Mouse (Mus musculus): ENCODE data around the gene Ube4a. TPM values are rescaled to one million over a fixed set of nuclear protein-coding genes. Genes with fewer than 3 reads are reported as not detected.

Ube4a gene
- 17.0 and 21.1 TPM in 2 replicates for polyA plus RNA-seq (2012; rRNA removed)

GRCm38 (mm10) chr9:44965126-44965832, at the start of gene Ube4a:
Gene Ube4a (minus strand): TSS chr9:44965600.
- DNase-seq (ENCODE audit: low read depth) = peak; percentile 85

- DNase-seq (ENCODE audit: low read depth) = no peak
Measured at GRCm38 (mm10) chr9:45014879-45015278, 49.5 kb upstream of the Ube4a start.

GRCm38 (mm10) chr9:45011291-45011690, 45.9 kb upstream of the Ube4a start:
- DNase-seq (ENCODE audit: low read depth) = no peak

GRCm38 (mm10) chr9:45010461-45010860, 45.1 kb upstream of the Ube4a start:
- no peak for DNase-seq (ENCODE audit: low read depth)

- no peak for DNase-seq (ENCODE audit: low read depth)
Measured at GRCm38 (mm10) chr9:45009180-45010078, 44.0 kb upstream of the Ube4a start, which contains the start of gene Cd3e. Gene Cd3e (minus strand): TSS chr9:45009627.

- no peak for DNase-seq (ENCODE audit: low read depth)
Measured at GRCm38 (mm10) chr9:45008342-45008741, 42.9 kb upstream of the Ube4a start.

DNA sequence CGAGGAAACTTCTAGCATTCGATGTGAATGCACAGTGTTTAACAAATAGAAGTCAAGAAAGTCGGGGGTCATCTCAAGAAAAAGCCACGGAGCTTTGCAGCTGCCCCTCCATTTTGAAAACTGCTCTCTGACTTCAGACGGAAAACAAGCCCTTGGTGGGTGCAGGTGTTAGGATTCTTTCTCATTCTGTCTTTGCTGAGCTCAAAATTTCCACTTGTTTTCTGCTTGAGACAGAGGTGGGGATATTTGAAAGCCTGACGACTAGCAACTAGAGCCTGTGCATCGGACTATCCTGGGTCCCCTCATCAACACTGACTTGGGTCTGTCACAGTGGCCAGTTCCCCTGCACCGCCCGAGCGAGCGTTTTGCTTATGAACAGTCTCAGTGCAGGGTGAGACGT, 42.0 kb upstream of the Ube4a start:
- no peak for DNase-seq (ENCODE audit: low read depth)

DNA sequence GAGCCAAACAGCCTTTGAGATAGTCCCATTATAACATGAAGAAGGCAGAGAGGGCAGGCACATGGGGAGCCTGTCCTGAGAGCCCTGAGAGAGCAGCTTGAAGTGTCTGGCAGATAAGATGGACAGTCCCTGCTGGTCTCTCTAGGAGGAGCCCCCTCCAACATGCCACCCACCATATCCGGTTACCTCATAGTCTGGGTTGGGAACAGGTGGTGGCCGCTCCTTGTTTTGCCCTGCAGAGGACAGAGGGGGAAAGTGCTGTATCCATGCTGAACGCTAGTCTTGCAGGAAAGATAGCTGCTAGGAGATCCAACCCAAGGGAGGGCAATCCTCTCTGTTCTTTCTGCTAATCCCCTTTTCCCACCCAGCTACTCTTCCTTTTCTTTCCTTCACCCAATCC, 34.8 kb upstream of the Ube4a start:
- DNase-seq (ENCODE audit: low read depth) = no peak

DNA sequence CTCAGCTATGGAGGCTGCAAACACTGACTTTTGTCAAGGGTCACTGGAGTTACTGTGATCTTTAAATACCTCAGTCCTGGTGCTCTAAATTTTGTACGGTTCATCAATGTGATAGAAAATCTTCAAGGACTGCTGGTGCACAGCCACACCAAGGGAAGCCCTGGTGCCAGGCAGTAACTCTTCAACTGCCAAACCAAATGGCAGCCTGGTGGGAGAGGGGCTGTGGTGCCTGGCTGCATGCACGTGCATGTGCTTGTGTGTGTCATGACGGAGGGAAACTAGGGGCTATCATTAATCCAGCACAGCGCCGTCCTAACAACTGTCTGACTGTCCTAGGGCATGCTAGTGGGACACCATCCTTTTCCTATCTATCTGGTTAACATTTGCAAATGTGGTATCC, 34.4 kb upstream of the Ube4a start:
- DNase-seq (ENCODE audit: low read depth) = no peak

- DNase-seq (ENCODE audit: low read depth) = no peak
Measured at GRCm38 (mm10) chr9:44999171-44999570, 33.8 kb upstream of the Ube4a start.

- DNase-seq (ENCODE audit: low read depth) = no peak
Measured at GRCm38 (mm10) chr9:44998138-44998537, 32.7 kb upstream of the Ube4a start.

- DNase-seq (ENCODE audit: low read depth) = no peak
Measured at GRCm38 (mm10) chr9:44996590-44996989, 31.2 kb upstream of the Ube4a start.

- no peak for DNase-seq (ENCODE audit: low read depth)
Measured at GRCm38 (mm10) chr9:44994962-44995361, 29.6 kb upstream of the Ube4a start.

DNA sequence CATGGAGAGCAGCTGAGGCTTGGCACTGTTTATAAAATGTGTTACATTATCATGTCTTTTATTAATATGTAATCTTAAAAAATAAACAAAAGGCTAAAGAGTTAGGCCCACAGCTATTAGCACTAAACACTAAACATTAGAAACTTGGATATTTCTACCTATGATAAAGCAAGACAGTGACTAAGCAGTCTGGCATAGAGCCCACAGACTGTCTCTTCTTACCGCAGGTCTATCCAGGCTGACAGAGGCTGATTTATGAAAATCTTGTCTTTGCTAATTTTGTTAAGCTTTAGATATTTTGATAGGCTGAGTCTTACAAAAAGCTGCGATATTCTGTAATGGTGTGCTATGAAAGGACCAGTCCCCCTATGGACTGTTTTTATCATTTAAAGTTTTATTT, 27.9 kb upstream of the Ube4a start:
- no peak for DNase-seq (ENCODE audit: low read depth)

GRCm38 (mm10) chr9:44992271-44992670, 26.9 kb upstream of the Ube4a start:
- DNase-seq (ENCODE audit: low read depth) = no peak

- no peak for DNase-seq (ENCODE audit: low read depth)
Measured at GRCm38 (mm10) chr9:44991821-44992220, 26.4 kb upstream of the Ube4a start.

- DNase-seq (ENCODE audit: low read depth) = no peak
Measured at GRCm38 (mm10) chr9:44986976-44987375, 21.6 kb upstream of the Ube4a start.

- no peak for DNase-seq (ENCODE audit: low read depth)
Measured at GRCm38 (mm10) chr9:44986242-44986781, 20.9 kb upstream of the Ube4a start.

DNA sequence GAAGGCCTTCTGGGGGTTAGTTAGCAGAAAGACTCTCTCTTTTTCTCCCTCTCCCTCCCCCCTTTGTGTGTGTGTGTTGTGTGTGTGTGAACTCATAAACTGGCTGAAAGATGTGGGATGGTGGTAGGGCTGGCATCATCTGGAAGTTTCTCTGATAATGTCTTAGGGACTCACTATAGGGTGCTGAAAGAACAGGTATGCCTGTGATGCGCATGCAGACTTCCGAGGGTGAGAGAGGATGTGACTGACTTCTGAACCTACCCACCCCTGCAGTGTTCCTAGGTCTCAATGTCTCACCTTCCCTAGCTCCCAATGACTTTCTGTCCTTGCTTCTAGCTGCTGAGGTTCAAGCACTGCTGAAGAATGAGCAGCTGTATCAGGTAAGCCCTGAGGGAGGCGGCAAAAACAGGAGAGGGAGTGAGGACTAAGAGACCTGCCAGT, 20.3 kb upstream of the Ube4a start:
- no peak for DNase-seq (ENCODE audit: low read depth)

DNA sequence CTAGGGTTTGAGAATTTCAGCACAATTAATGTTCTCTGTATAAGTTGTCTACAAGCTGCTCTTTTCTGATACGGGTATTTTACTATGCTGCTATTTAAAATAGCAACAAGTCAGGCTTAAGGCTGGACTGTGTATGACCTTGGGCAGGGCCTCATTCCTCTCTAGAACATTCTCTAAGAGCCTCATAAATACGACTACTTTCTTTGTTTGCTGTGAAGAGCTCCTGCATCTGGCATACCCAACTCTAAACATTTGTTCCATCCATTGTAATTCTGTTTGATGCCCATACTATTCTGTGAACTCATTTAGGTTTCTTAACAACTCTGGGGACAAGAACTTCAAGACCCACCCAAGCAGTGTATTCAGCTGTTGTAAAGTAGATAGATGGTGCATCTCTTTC, 17.6 kb upstream of the Ube4a start:
- DNase-seq (ENCODE audit: low read depth) = no peak

DNA sequence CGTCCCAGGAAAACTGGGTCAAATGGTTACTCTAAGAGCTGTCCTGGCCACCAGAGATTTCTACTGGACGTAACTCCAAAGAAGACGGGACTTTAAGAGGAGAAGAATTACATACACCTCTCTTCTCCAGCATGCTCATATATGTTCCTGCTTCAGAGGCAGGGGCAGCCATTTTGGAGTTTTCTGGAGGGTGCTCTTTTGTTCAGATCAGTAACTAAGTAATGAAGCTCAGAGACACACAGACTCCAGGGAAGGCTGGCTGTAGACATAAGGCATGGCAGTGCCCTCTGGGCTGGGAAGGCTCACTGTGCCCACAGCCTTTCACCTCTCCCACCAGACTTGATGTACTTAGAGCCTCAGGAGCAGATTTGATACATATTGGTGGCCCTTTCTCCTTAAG, 17.1 kb upstream of the Ube4a start:
- DNase-seq (ENCODE audit: low read depth) = no peak

GRCm38 (mm10) chr9:44982081-44982480, 16.7 kb upstream of the Ube4a start:
- DNase-seq (ENCODE audit: low read depth) = no peak

DNA sequence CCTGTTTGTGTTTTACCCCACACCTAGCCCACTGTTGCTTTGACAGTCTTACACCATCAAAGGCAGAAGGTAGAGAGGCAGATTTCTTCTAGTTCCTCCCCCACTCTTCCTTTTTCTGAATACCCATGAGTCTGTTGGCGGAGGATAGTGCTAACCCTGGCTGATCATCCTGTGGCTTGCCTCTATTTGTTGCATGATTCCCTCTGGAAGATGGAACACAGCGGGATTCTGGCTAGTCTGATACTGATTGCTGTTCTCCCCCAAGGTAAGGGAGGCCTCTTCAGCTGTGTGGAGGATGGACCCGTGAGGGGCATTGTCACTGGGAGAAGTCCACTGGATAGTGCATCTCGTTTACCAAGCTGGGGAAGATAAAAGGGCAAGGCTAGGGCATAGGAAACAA, 16.3 kb upstream of the Ube4a start, which contains the start of gene Cd3d:
Gene Cd3d (plus strand): TSS at position 111 of the 400 bp plus-strand sequence.
- no peak for DNase-seq (ENCODE audit: low read depth)
